Mouse (Mus musculus): ENCODE results near the gene Rad51b. TPM values are rescaled to one million over a fixed set of nuclear protein-coding genes. Genes with fewer than 3 reads are reported as not detected.

The Rad51b gene
- polyA plus RNA-seq, 1 experiment from 2014 or later: 7.6 TPM

DNA sequence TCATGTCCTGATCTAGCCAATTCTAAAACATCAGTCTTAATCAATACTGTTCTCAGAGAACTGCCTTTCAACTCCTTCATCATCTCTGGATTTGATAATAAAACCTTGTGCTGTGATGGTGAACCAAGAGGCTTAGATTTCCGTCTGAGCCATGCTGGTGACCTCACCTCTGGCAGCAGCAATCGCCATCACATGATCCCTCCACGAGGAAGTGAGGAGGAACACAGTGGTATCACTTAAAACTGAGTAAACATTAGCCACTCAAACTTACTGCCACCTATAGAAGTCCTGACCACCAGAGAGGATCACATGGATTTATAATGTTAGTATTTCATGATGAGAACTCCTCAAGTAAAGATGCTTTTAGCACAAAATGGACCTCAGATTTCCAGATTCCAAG is 248.0 kb downstream of the Rad51b start:
- no peak overlapping the region for H3K27ac ChIP-seq (replicated peaks)
- 77% methylated on average over 3 of the region's 3 CpGs for WGBS
- H3K27me3 ChIP-seq: no peaks in the 10 kb centered on the region
- H3K4me3 ChIP-seq: no peak overlapping the region
- no peaks in the 10 kb centered on the region for H3K36me3 ChIP-seq
- peaks cover 12% of the 10 kb centered on the region for H3K4me1 ChIP-seq
- no peak overlapping the region for H3K9ac ChIP-seq (replicated peaks)
- no peak overlapping the region for H3K4me2 ChIP-seq (replicated peaks)
- ATAC-seq (ENCODE audit: low FRiP score, low read depth): no peak
- H3K9me3 ChIP-seq: no peaks in the 10 kb centered on the region

DNA sequence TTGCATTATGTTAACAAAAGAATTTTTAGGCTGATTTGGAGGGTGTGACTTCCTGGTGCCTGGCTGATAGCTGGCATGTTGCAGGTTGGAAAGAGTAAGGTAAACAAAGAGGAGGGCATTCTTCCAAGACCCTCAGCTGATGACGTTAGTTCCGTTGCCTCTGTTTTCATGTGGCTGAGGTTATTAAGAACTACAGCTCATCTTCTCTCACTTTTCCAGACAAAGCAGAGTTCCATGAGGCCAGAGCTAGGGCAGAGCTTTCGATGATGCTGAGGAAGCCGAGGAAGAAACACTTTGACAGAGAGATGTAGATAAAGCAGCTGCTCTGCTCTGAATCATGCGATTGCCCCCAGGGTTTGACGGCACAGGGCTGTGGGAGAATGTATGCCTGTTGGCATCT is 250.5 kb downstream of the Rad51b start:
- H3K4me2 ChIP-seq (replicated peaks): no peak overlapping the region
- peaks cover 12% of the 10 kb centered on the region for H3K4me1 ChIP-seq
- H3K9me3 ChIP-seq: no peaks in the 10 kb centered on the region
- ATAC-seq (ENCODE audit: low FRiP score, low read depth): no peak
- no peak overlapping the region for H3K27ac ChIP-seq (replicated peaks)
- H3K27me3 ChIP-seq: no peaks in the 10 kb centered on the region
- no peak overlapping the region for H3K4me3 ChIP-seq
- no peak overlapping the region for H3K9ac ChIP-seq (replicated peaks)
- WGBS: 84% methylated on average over 6 of the region's 6 CpGs
- no peaks in the 10 kb centered on the region for H3K36me3 ChIP-seq

DNA sequence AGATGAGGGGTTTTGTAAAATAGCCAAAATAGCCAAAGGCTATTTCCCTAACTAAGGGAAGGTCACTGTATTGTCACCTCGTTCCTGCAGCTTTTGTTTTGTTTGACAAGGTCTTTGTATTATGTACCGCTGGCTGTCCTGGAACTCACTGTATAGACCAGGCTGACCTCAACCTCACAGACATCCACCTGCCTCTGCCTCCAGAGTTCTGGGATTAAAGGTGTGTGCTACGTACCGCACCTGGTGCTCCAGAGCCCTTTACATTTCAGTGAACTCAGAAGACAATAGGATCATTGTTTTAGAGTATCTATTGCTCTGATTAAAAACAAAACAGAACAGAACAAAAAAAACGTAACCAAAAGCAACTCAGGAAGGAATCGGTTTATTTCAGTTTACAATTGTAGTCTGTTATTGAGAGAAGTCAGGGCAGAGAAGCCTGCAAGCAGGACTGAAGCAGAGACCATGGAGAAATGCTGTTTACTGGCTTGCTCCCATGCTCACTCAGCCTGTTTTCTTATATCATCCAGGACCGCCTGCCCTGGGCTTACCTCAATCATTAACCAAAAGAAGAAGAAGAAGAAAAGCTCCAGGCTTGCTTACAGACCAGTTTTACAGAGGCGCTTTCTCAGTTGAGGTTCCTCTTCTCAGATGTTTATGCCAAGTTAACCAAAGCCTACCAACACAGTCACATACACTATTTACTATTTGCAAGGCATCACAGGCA is 251.7 kb downstream of the Rad51b start:
- no peaks in the 10 kb centered on the region for H3K9me3 ChIP-seq
- H3K9ac ChIP-seq (replicated peaks): no peak overlapping the region
- no peak for ATAC-seq (ENCODE audit: low FRiP score, low read depth)
- no peaks in the 10 kb centered on the region for H3K36me3 ChIP-seq
- H3K27me3 ChIP-seq: no peaks in the 10 kb centered on the region
- no peak overlapping the region for H3K4me3 ChIP-seq
- WGBS: 76% methylated on average over 8 of the region's 8 CpGs
- peaks cover 9% of the 10 kb centered on the region for H3K4me1 ChIP-seq
- H3K27ac ChIP-seq (replicated peaks): no peak overlapping the region
- no peak overlapping the region for H3K4me2 ChIP-seq (replicated peaks)

DNA sequence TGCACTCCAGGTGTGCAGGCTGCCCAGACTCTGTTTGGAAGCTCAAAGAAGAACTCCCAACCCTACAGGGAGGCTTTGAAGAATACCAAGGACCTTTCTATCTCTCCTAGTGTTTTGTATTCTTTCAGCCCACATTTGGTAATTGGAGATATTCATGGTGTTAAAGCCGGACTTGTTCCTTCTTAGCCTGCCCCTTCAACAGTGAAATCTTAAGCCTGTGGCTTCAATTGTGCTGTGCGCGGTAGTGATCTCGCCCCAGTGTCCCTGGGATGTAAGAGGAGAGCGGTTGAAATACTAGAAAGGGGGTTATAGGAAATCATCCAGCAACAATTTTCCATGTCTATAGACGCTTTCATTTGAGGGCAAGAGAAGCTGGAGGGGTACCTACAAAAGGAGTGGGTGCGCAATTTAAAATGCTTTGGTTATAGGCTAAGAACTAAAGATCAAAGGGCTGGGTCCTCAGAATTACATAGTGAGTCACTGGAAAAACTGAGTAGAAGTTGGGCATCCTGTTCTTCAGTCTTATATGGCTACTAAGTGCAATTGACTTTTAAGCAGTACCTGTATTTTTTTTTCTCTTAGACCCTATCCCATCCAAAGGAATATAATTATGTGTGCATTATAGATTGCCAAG is 253.1 kb downstream of the Rad51b start:
- Histone ChIP-seq H3K36me3 (no peaks in the 10 kb centered on the region), H3K27me3 (no peaks in the 10 kb centered on the region), H3K4me1 (0 out of 2 replicates have a peak, but pooled peaks cover 4% of the 10 kb centered on the region), H3K4me3 (no peak overlapping the region), H3K9ac (replicated peaks) (no peak overlapping the region), H3K4me2 (replicated peaks) (no peak overlapping the region), H3K27ac (replicated peaks) (no peak overlapping the region), H3K9me3 (no peaks in the 10 kb centered on the region)
- WGBS: 55% methylated on average over 7 of the region's 7 CpGs
- no peak for ATAC-seq (ENCODE audit: low FRiP score, low read depth)

DNA sequence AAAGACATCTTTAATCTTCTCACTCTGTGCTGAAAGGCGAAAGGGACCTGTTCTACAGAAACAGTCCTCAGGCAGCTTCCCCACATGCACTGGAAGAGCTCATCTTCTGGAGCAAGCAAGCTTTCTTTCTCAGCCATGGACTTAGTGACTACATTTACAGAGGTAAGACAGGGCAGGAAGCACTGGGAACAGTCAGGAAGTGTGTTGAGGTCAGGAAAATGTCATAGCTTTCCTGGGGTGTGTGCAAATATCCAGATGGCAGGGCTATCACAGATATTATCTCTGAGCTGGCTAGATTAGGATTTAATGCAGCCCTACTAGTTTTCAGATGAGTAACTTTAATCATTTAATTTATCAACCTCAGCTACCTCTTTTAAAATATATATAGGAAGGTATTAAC is 254.2 kb downstream of the Rad51b start:
- H3K36me3 ChIP-seq: no peaks in the 10 kb centered on the region
- no peaks in the 10 kb centered on the region for H3K27me3 ChIP-seq
- H3K9ac ChIP-seq (replicated peaks): no peak overlapping the region
- H3K4me3 ChIP-seq: no peak overlapping the region
- H3K9me3 ChIP-seq: no peaks in the 10 kb centered on the region
- 0 out of 2 replicates have a peak, but pooled peaks cover 4% of the 10 kb centered on the region for H3K4me1 ChIP-seq
- ATAC-seq (ENCODE audit: low FRiP score, low read depth): no peak
- H3K27ac ChIP-seq (replicated peaks): no peak overlapping the region
- no peak overlapping the region for H3K4me2 ChIP-seq (replicated peaks)
- WGBS: 74% methylated on average over 1 of the region's 1 CpGs

DNA sequence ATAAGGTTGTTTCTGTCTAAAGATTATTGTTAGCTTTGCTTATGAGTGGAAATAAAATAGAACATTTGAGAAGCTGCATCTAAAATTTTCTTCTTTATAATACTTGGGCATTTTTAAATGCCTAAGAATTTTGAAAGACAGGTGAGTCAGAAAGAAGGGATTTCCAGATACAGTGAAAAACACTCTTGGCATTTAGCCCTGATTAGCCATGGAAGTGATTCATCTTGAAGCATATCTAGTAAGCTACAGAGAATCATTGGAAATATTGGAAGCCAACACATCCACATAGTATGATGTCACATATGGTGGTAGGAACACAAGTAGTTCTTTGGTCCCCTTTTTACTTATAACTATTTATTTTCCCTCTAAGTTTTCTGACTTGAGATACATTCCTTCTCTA is 256.0 kb downstream of the Rad51b start:
- Histone ChIP-seq H3K4me1 (0 out of 2 replicates have a peak, but pooled peaks cover 4% of the 10 kb centered on the region), H3K9me3 (no peaks in the 10 kb centered on the region), H3K36me3 (no peaks in the 10 kb centered on the region), H3K27me3 (no peaks in the 10 kb centered on the region), H3K9ac (replicated peaks) (no peak overlapping the region), H3K4me2 (replicated peaks) (no peak overlapping the region), H3K27ac (replicated peaks) (no peak overlapping the region), H3K4me3 (no peak overlapping the region)
- ATAC-seq (ENCODE audit: low FRiP score, low read depth): no peak

DNA sequence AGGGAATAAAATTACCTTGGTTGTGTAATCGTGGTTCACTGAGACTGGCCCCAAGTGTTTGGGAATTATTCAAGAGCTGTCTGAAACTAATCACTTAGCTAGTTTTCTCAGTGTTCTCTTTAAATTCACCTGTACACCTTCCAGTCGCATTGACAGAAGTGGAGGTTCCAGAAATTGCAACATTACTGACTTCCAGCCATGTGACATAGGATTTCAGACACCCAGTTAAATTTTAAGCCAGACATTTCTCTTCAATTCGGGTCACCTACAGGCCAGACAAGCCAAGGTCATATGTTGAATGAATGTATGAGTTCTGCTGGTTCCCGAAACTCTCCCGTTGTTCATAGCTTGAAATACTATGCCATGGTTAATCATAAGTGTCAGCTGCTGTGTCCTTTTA is 260.8 kb downstream of the Rad51b start:
- WGBS: 86% methylated on average over 5 of the region's 5 CpGs
- no peak overlapping the region for H3K4me2 ChIP-seq (replicated peaks)
- H3K4me1 ChIP-seq: no peaks in the 10 kb centered on the region
- no peak overlapping the region for H3K27ac ChIP-seq (replicated peaks)
- H3K9me3 ChIP-seq: no peaks in the 10 kb centered on the region
- no peak overlapping the region for H3K4me3 ChIP-seq
- H3K27me3 ChIP-seq: no peaks in the 10 kb centered on the region
- ATAC-seq (ENCODE audit: low FRiP score, low read depth): no peak
- no peaks in the 10 kb centered on the region for H3K36me3 ChIP-seq
- no peak overlapping the region for H3K9ac ChIP-seq (replicated peaks)

DNA sequence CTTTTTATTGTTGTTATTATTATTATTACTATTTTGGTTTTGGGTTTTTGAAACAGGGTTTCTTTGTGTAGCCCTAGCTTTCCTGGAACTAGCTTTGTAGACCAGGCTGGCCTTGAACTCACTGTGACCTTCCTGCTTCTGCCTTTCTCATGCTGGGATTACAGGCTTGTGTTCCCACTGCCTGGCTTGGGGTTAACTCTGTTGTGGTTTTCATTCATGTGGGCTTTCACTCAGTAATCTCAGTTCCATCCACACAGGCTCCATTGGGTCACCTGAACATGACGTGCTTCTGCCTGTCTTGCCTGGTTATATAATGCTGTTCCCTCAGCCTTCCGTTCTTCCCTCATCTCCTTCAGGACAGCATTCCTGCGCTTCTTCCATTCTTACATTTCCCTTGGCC is 261.6 kb downstream of the Rad51b start:
- no peaks in the 10 kb centered on the region for H3K36me3 ChIP-seq
- H3K4me2 ChIP-seq (replicated peaks): no peak overlapping the region
- H3K4me1 ChIP-seq: no peaks in the 10 kb centered on the region
- H3K27ac ChIP-seq (replicated peaks): no peak overlapping the region
- no peaks in the 10 kb centered on the region for H3K9me3 ChIP-seq
- no peaks in the 10 kb centered on the region for H3K27me3 ChIP-seq
- no peak overlapping the region for H3K9ac ChIP-seq (replicated peaks)
- H3K4me3 ChIP-seq: no peak overlapping the region
- 92% methylated on average over 3 of the region's 3 CpGs for WGBS
- no peak for ATAC-seq (ENCODE audit: low FRiP score, low read depth)

DNA sequence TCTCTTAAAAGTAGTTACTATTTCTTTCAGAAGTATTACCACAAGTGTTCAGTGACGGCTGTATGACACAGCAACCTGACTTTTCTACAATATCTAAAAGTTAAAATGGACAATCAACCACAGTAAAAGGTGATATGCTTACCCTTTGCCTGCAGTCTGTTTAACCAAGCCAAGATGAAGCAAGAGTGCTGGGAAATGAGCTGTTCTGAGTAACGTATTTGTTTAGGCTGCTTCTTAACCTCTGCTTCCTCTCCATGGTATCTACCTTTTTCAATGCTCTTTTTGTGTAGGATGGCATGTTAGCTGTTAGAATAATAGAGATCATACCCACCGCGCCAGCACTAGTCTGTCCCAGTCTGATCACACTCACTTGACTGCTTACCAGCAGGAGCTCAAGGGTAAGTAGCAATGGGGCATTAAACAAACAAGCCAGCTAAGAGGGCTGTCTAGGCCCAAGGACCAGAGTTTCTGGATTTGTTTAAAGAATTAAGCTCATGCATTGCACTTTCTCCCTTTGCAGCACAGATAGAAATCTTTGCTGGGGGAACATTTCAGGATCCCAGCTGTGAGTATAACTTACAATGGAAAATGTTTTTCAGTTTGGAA is 262.4 kb downstream of the Rad51b start:
- Histone ChIP-seq H3K27me3 (no peaks in the 10 kb centered on the region), H3K9ac (replicated peaks) (no peak overlapping the region), H3K36me3 (no peaks in the 10 kb centered on the region), H3K4me1 (no peaks in the 10 kb centered on the region), H3K4me2 (replicated peaks) (no peak overlapping the region), H3K9me3 (no peaks in the 10 kb centered on the region), H3K27ac (replicated peaks) (no peak overlapping the region), H3K4me3 (no peak overlapping the region)
- WGBS: 60% methylated on average over 4 of the region's 4 CpGs
- ATAC-seq (ENCODE audit: low FRiP score, low read depth): no peak

DNA sequence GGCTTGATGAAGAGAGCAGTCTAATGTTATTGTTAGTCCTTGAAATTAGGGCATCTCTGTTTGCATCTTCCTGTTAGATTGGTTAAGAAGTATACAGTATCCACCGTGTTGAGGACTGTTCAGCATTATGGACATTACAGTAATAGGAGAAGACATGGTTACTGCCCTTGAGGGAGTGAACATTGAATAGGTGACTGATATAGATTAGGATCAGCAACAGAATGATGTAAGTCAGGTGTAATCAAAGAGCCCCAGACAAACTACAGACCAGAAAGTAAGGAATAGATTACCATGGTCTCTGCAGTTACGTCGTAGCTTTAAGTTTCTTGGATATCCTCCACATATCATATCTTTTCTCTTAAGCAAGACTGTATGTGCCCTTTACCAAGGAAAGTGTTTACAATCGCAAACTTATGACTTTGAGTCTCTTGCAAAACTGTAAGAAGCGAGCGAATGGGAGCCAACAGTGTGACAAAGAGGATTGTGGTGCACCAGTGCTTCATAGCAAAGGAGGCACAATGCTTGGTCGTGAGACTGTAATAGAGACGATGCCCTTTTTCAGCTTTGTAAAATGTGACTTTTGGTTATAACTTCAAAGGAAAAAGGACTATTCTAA is 263.1 kb downstream of the Rad51b start:
- no peaks in the 10 kb centered on the region for H3K27me3 ChIP-seq
- H3K9ac ChIP-seq (replicated peaks): no peak overlapping the region
- no peaks in the 10 kb centered on the region for H3K9me3 ChIP-seq
- H3K36me3 ChIP-seq: no peaks in the 10 kb centered on the region
- 86% methylated on average over 8 of the region's 8 CpGs for WGBS
- H3K4me3 ChIP-seq: no peak overlapping the region
- H3K27ac ChIP-seq (replicated peaks): no peak overlapping the region
- H3K4me1 ChIP-seq: no peaks in the 10 kb centered on the region
- no peak for ATAC-seq (ENCODE audit: low FRiP score, low read depth)
- H3K4me2 ChIP-seq (replicated peaks): no peak overlapping the region

DNA sequence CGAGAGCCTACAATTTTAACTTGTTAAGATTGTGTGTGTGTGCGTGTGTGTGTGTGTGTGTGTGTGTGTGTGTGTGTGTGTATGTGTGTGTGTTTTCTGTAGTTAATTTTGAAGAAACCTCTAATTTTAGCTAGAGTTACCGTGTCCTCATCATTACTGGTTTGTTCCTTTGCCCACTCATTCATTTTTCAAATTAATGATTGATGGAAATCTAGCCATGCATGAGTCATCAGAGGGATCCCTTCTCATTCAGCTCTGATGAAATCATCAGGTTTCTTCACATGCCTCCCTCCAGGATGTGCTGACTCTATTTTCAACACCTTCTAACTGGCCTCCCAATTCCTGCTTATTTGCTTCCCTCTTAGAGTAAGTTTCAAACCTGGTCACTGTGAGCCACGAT is 263.8 kb downstream of the Rad51b start:
- H3K9ac ChIP-seq (replicated peaks): no peak overlapping the region
- no peak overlapping the region for H3K4me2 ChIP-seq (replicated peaks)
- H3K9me3 ChIP-seq: no peaks in the 10 kb centered on the region
- no peak overlapping the region for H3K4me3 ChIP-seq
- WGBS: 88% methylated on average over 4 of the region's 4 CpGs
- H3K27ac ChIP-seq (replicated peaks): no peak overlapping the region
- no peaks in the 10 kb centered on the region for H3K36me3 ChIP-seq
- no peaks in the 10 kb centered on the region for H3K27me3 ChIP-seq
- no peak for ATAC-seq (ENCODE audit: low FRiP score, low read depth)
- H3K4me1 ChIP-seq: no peaks in the 10 kb centered on the region

Data from midbrain, embryonic 12.5 days (tissue).